Mouse (Mus musculus): ENCODE measurements around the gene Ngp. TPM values are rescaled to one million over a fixed set of nuclear protein-coding genes. Genes with fewer than 3 reads are reported as not detected.

Gene Ngp
- total RNA-seq, 1 experiment from 2014 or later = 584 TPM

GRCm38 (mm10) chr9:110465336-110465735 is 45.8 kb downstream of the Ngp start:
- no peak for ATAC-seq (replicated peaks in 1 of 2; ENCODE audit: insufficient read depth in 1 of 2, low FRiP score in 2 of 2, low TSS enrichment in 1 of 2, low read depth in 1 of 2, poor library complexity in 2 of 2, severe bottlenecking in 2 of 2)

- ATAC-seq (replicated peaks in 1 of 2; ENCODE audit: insufficient read depth in 1 of 2, low FRiP score in 2 of 2, low TSS enrichment in 1 of 2, low read depth in 1 of 2, poor library complexity in 2 of 2, severe bottlenecking in 2 of 2) = peak in 1 of 2 experiments; percentile 51; a peak in 1 of 4 replicates
Measured at GRCm38 (mm10) chr9:110466179-110466578, 46.6 kb downstream of the Ngp start.

Other genes starting within 250 kb of the Ngp start
- gene Cspg5, start 176.0 kb upstream of the Ngp start, total RNA-seq (2017) = 0.88 and 1.6 TPM in 2 replicates
- 3.6 and 5.3 TPM in 2 replicates for gene Elp6, start 114.6 kb upstream of the Ngp start, total RNA-seq (2017)
- gene Scap, start 86.5 kb upstream of the Ngp start, total RNA-seq (2017) = 21.4 and 23.2 TPM in 2 replicates
- gene Ptpn23, start 11.5 kb upstream of the Ngp start, total RNA-seq (2017) = 3.7 and 5.1 TPM in 2 replicates
- gene Klhl18, start 56.9 kb downstream of the Ngp start, total RNA-seq (2017) = 12.6 and 15.4 TPM in 2 replicates
- 2.0 and 2.1 TPM in 2 replicates for gene Kif9, start 57.2 kb downstream of the Ngp start, total RNA-seq (2017)
- gene Setd2, start 112.8 kb downstream of the Ngp start, total RNA-seq (2017) = 197 and 205 TPM in 2 replicates
- gene Nradd, start 204.7 kb downstream of the Ngp start, total RNA-seq (2017) = 4.1 and 6.2 TPM in 2 replicates
- gene Nbeal2, start 234.4 kb downstream of the Ngp start, total RNA-seq (2017) = 38.0 and 61.7 TPM in 2 replicates
- gene Ccdc12, start 236.8 kb downstream of the Ngp start, total RNA-seq (2017) = 89.4 and 111 TPM in 2 replicates

All from hematopoietic stem cell, adult 5-6 weeks (primary cell).